Mouse (Mus musculus): ENCODE data around the gene Traip.
"Not testable (repeated sequence)": the region's sequence is repeated elsewhere in the genome, so short reads cannot be mapped to it uniquely, and the experiment has no call there.

The Traip gene

DNA sequence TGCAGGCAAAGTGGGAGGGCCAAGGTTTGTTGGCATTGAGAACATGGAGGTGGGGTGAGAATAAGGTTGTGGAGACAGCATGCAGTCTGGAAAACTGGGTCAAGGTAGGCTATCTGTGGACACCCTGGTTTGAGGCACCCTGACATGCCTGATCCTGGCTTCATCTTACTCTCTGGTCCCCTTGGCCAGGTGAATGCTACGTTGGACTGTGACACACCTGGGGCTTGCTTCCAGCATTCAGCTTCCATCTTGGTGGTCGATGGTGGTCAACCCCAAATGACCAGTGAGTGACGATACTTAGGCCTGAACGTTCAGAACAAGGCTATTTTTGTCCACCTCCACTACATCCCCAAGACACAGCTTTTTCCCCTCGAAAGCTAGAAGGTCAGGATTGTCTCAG is 46.1 kb downstream of the Traip start, which contains the start of gene Gm20662:
Gene Gm20662 (plus strand): TSS at position 301 of the 400 bp plus-strand sequence.
- no peak for DNase-seq (ENCODE audit: low read depth in 1 of 2, low spot score in 2 of 2)

DNA sequence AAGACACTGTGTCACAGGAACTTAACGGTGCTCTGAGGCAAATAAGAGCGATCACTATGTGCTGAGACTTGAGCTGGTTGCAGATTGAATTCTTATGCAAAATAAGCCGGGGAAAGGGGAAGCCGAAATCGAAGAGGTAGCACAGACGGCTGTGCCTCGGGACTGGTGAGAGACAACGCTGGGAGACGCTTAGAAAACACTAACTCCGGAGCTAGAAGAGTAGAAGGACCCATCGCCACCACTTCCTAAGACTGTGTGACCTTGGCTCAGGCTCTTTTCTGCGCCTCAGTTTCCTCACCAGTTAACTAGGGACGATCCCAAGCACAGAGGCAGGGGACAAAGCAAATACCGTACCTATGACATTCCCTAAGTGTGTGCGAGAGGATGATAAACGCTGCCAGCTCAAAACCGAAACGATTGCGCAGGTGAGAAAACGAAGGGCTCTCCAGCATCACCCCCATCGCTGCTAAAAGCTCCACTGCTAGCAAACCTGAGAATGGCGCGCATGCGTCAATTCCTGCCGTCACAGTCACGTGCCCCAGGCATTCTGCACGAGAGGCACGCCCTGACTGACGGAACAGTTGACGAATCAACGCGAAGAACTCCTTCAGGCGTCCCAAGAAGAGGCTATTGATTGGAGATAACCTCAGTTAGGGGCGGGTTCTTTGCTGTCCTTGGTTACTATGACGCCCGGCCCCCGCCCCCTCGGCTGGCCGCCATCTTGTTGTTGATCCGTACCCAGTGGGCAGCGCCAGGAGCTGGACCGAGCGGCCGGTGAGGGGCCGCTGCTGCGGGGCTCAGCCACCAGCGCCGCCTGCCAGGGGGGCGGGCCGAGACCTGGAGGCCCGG is 52.2 kb downstream of the Traip start, which contains the start of gene Ip6k1:
Gene Ip6k1 (plus strand): TSS at position 580 of the 849 bp plus-strand sequence.
- peak; percentile 98 for DNase-seq (ENCODE audit: low read depth in 1 of 2, low spot score in 2 of 2)

DNA sequence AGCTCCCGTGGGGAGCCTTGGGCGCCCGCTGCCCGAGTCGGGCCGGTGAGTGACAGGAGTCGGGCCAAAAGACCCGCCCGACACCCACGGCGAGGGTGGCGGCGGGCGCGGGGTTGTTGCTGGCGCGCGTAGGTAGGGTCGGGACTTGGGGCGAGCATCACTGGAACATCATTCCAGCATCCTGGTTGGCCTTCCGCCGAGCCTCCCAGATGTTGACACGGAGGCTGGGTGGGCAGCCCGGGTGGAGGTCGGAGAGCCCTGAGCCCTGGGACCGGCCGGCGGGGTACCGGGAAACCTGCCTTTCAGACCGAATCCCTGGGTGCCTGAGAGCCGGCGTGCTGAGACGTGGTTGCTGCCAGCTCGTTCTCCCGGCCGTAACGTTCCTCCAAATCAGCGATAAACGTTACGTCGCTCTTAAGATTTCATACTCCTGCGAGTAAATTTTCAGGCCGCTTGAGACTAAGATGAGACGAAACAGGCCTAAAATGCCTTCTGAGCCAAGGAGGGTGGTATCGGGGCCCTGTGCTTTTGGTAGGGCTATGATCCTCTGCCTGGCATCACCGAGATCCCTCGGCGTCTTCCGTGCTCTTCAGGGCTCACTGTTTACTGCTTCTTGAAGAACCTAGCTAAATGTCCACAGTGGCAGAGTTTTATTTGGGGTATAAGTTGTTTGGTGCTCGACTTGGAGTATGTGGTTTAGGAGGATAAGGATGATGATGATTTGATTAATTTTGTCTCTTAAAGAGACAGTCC is 53.0 kb downstream of the Traip start:
- no peak for DNase-seq (ENCODE audit: low read depth in 1 of 2, low spot score in 2 of 2)

DNA sequence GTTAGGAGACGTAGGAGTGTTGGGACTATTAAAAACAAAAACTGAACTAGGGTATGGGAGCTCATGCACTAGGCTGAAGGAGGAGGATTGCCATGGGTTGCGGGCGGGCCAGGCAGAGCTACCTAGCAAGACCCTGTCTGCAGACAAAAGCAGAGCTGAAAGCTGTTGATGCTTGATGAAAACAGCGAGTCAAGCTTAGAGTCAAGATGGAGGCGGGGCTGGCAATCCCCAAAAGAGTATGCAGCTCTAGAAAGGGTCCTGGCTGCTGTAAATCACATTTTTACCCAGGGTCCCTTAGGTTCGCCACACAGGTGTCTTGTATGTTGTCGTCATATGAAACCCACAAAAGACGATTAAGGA is 53.6 kb downstream of the Traip start:
- DNase-seq (ENCODE audit: low read depth in 1 of 2, low spot score in 2 of 2) = no peak

DNA sequence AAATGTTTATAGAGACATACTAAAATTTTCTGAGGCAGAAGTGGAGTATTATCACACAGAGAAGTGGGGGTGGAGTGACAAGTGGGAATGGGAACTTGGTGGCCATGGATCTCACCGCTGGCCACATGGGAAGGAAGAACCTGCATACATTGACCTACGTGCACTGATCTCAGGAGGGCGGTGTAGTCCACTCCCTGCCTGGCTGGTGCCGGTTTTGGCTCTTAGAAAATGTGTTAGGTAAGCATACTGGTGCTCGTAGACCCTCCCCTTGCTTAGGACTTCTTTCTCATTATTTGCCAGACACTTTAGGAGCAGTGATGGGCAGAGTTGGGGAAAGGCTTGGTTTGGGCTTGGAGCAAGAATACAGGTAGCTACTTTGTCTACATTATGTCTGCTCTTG is 58.1 kb downstream of the Traip start:
- no peak for DNase-seq (ENCODE audit: low read depth in 1 of 2, low spot score in 2 of 2)

DNA sequence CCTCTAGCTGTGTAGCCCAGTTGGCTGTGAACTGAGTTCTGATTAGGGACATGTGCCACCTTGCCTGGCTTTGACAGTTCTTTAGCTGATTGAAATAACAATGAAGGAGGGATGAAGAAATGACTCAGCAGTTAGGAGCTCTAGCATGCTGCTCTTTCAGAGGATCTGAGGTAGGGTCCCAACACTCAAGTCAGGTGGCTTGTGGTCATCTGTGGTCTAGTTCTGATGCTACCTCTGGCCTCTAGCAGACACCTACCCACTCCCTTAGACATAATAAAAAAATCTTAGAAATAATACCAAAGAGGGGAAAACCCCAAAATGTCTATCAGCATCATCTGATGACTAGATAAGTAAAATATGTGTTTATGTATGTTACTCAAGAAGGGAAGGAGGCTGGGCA is 60.4 kb downstream of the Traip start:
- DNase-seq (ENCODE audit: low read depth in 1 of 2, low spot score in 2 of 2) = no peak

DNA sequence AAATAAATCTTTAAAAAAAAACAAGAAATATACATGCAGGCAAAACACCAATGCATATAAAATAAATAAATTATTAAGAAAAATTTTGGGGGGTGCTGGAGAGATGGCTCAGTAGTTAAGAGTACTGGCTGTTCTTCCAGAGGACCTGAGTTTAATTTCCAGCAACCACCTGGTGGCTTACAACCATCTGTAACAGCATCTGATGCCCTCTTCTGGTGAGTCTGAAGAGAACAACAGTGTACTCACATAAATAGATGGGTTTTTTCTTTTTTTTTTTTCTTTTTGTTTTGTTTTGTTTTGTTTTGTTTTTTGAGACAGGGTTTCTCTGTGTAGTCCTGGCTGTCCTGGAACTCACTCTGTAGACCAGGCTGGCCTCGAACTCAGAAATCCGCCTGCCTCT is 63.6 kb downstream of the Traip start:
- DNase-seq (ENCODE audit: low read depth in 1 of 2, low spot score in 2 of 2) = not testable (repeated sequence)

DNA sequence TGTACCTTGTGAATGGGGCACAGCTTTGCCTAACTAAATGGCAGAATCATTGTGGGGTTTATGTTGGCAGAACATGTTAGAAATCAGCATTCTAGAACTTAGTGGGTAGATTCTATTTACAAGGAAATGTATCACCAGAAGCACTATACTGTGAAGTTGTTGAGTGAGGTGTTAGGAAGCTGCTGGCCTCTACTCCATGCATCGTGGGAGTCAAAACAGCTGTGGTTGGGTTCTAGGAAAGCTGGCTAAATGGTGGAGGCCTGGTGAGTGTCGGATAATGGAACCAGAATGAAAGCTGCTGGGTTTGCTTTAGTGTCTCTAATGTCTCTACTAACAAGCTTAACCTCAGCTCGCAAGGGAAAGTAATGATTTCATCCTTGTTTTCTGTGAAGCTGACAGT is 67.2 kb downstream of the Traip start:
- DNase-seq (ENCODE audit: low read depth in 1 of 2, low spot score in 2 of 2) = no peak

DNA sequence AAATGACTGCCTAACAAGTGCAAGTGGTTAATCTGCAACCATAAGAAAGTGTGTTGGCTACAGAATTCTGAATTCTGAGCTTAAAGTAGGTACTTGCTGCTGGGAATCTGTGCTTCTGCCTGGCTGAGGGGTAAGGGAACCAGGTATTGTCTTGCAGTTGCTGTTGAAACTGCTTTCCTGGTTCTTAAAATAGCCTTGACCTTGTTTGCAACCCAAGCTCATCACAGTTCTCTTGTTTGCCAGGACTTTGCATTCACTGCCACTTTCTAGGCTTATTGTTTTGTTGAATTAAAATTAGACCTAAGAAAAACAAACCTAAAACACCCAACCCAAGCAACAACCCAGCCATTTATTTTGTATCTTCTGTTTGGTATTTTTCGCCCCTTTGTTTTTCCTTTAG is 70.8 kb downstream of the Traip start:
- DNase-seq (ENCODE audit: low read depth in 1 of 2, low spot score in 2 of 2) = no peak

All from monocyte, adult 2 months (primary cell).